Mouse (Mus musculus) ES-E14 (cell line): ENCODE measurements at regions not wholly inside any gene's neighbourhood (a gene's known extent, or its start where the extent isn't known, plus 50 kb on each side); places are given as distances from the start of the nearest gene placed in this dataset.

Experiments
- CHD2 ChIP-seq: IDR thresholded peaks from 2 replicates; pipeline ENCODE4 v1.6.1; 2014; ENCODE audit warnings: mild to moderate bottlenecking, low read depth, low read length, inconsistent platforms
- HCFC1 ChIP-seq: IDR thresholded peaks from 2 replicates; pipeline ENCODE4 v1.6.1; 2012; ENCODE audit warnings: low read length, inconsistent platforms, borderline replicate concordance; ENCODE audit not compliant: insufficient read depth
- ZNF384 ChIP-seq: IDR thresholded peaks from 2 replicates; pipeline ENCODE4 v1.6.1; 2012; ENCODE audit warnings: low read depth, low read length, inconsistent platforms

DNA sequence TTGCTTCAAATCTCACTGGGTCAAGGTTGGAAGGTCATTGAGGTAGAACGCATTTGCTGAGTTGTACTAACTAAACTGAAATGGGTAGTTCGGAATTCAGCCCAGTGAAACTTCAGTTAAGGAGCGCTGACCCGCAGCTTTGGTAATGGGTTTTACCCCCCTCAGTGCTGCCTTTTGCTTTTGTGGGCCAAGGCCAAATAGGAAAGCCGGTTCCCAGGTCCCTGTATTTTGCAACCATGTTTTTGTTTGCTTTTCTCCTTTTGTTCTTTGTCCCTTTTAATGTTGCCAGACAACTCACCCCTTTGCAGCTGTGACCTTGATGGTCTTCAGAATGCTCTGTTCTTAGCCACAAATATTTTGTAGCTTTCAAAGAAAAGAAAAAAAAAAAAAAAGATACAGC lies 98.7 kb upstream of the Psmd7 start:
- no peak for TF ChIP-seq HCFC1
- no peak for TF ChIP-seq ZNF384
- TF ChIP-seq CHD2 = no peak
